Mouse (Mus musculus): Measurements from ENCODE around the gene Vmn2r25.
"Not testable (repeated sequence)": the region's sequence is repeated elsewhere in the genome, so short reads cannot be mapped to it uniquely, and the experiment has no call there.

Gene Vmn2r25

DNA sequence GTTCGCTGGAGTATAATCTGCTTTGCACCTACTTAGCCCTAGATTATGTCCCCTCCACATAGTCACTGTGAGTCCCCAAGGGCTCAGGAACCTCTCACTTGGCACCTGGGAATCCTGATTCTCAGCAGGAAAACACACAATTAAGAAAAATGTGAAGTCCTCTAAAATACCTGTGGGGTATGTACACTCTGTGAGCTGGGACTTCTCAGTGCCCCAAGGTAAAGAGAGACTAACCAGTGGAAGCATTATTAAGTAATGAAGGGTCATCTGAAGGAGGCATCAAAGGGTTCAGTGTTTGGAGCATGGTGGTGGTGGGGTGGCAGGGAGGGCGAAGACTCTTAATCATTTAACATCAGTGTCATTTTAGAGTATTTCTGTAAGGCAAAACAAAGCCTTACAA is at the start of gene Vmn2r25:
Gene Vmn2r25 (minus strand): TSS at position 101 of the 400 bp plus-strand sequence.
- DNase-seq (ENCODE audit: low spot score in 2 of 2) = not testable (repeated sequence)

DNA sequence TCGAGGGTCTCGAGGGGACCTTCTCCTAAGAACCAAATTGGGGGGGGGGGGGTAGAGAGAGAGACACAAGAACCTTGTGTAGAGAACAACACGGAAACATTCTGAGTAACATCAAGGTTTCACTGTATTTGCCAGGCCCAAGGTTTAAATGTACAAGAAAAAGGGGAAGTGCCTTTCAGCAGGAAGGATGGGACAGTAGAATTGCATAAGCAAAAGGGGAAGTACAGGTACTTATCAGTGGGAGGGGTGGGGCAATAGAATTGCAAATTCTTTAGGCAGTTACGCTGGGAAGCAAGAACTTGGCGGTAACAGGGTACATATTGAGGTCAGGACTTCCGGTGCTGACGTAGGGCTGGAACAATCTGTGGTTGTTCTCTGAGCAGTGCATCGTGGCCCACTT is 33.3 kb downstream of the Vmn2r25 start:
- no peak for DNase-seq (ENCODE audit: low spot score in 2 of 2)

DNA sequence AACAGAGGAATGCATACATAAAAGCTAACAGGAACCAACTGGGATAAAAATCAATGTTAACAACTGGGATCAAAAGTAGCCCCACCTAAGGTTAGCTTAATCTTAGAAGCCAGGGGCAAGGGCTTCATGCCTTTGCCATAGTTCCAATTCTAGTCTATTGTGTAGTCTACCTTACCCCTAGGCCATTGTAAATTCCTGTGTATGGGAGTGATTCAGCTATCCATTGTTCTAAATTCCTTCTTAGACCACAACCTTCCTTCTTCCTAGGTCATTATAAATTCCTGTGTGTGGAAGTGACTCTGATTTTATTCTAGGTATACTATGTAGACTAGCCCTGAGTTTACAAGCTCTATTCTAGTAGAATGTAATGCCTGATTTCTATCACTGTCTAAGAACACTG is 43.0 kb downstream of the Vmn2r25 start:
- DNase-seq (ENCODE audit: low spot score in 2 of 2) = not testable (repeated sequence)

DNA sequence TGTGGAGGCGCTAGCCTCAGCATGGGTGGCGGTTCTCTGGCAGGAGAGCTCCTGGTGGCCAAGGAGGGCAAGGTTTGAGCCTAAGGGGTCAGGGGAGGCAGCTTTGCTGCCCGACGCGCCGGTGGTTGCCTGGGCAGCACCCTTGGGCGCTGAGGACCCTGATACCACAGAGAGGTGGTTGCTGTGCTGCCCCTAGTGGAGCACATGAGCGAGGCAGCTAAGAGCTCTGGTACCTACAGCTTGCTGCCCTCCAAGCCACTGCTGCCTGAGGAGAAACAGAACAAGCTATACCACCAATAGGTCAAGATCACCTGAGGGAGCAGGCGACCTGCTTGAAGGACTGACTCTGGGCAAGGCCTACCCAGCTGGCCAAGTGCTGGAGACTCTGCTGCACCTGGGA is 59.5 kb downstream of the Vmn2r25 start:
- DNase-seq (ENCODE audit: low spot score in 2 of 2) = no peak

DNA sequence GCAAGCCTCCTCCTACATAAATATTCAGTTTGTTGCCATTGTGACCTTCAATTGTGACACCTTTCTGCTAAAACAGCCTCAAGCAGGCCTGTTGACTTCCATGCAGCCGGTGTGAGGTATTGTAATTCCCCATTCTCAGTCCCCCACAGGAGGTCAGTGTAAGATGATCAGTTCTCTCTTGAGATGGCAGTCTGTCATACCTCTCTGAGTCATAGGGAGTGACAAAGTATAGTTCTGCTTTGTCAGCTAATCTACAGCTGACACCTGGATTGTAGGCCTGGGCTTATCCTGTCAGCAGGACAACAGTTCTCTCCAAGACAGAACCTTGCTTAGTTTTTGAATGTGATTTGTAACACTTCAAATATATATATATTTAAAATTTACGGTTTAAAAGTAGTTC is 68.4 kb downstream of the Vmn2r25 start:
- DNase-seq (ENCODE audit: low spot score in 2 of 2) = no peak

DNA sequence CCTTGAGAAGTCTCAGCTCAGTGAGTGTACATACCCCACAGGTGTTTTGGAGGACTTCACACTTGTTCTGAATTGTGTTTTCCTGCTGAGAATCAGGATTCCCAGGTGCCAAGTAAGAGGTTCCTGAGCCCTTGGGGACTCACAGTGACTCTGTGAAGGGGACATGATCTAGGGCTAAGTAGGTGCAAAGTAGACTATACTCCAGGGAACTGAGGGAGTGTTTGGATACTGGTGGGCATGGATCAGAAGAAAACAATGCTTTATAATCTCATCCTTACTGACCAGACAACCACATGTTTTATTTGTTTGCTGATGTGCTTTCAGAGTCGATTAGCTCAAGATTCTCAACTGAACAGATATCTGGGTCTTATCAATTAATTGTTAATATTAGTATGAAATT is 74.7 kb downstream of the Vmn2r25 start, which contains the start of gene Vmn2r24:
Gene Vmn2r24 (plus strand): TSS at position 301 of the 400 bp plus-strand sequence.
- DNase-seq (ENCODE audit: low spot score in 2 of 2) = no peak
